Mouse (Mus musculus) erythroblast, embryonic 14.5 days (primary cell): ENCODE data around the gene Sept10.

ENCODE experiments used
- GATA1 ChIP-seq: IDR thresholded peaks from 2 replicates; pipeline ENCODE4 v1.6.1; 2012; ENCODE audit warnings: low read length, inconsistent platforms, mixed read lengths
- TAL1 ChIP-seq: IDR thresholded peaks from 3 replicates; pipeline ENCODE4 v1.6.1; 2012; ENCODE audit warnings: low read length, inconsistent platforms, mixed read lengths

GRCm38 (mm10) chr10:59262021-59262420 lies 40.4 kb upstream of the Sept10 start:
- no peak for TF ChIP-seq GATA1
- TF ChIP-seq TAL1: no peak
